Mouse (Mus musculus) midbrain, embryonic 16.5 days (tissue): ENCODE measurements around the gene Iqca. TPM values are rescaled to one million over a fixed set of nuclear protein-coding genes. Genes with fewer than 3 reads are reported as not detected.

ENCODE experiments used
- ATAC-seq: fragments of 200-750 bp; cut with Nextera tagmentation; 2 replicates; pipeline ENCODE4 v1.8.0; 2017; ENCODE audit warnings: moderate TSS enrichment
- H3K27ac ChIP-seq: fragments of 300-500 bp; sonication (generic); 2 replicates; pipeline ENCODE4 v1.5.1; 2014; ENCODE audit warnings: mild to moderate bottlenecking, low read length, mixed read lengths
- H3K27me3 ChIP-seq: fragments of 300-500 bp; sonication (generic); 2 replicates; pipeline ENCODE4 v1.6.1; 2014; ENCODE audit warnings: low read depth, low read length, mixed read lengths; ENCODE audit not compliant: control insufficient read depth, insufficient read depth
- H3K36me3 ChIP-seq: fragments of 300-500 bp; sonication (generic); 2 replicates; pipeline ENCODE4 v1.6.1; 2014; ENCODE audit warnings: mild to moderate bottlenecking, low read length, moderate library complexity, mixed read lengths; ENCODE audit not compliant: control insufficient read depth, insufficient read depth
- H3K4me1 ChIP-seq: fragments of 300-500 bp; sonication (generic); 2 replicates; pipeline ENCODE4 v1.6.1; 2014; ENCODE audit warnings: mild to moderate bottlenecking, low read length, mixed read lengths; ENCODE audit not compliant: control insufficient read depth, insufficient read depth
- H3K4me2 ChIP-seq: fragments of 300-500 bp; sonication (generic); 2 replicates; pipeline ENCODE4 v1.6.1; 2014; ENCODE audit warnings: mild to moderate bottlenecking, low read length, mixed read lengths
- H3K4me3 ChIP-seq: fragments of 300-500 bp; sonication (generic); 2 replicates; pipeline ENCODE4 v1.5.1; 2014; ENCODE audit warnings: low read depth, mild to moderate bottlenecking, low read length, moderate library complexity, mixed read lengths
- H3K9ac ChIP-seq: fragments of 300-500 bp; sonication (generic); 2 replicates; pipeline ENCODE4 v1.6.1; 2014; ENCODE audit warnings: low read depth, low read length, mixed read lengths
- H3K9me3 ChIP-seq: fragments of 300-500 bp; sonication (generic); replicated peaks from 2 replicates; pipeline ENCODE4 v1.6.1; 2014; ENCODE audit warnings: mild to moderate bottlenecking, low read length, mixed read lengths; ENCODE audit not compliant: control insufficient read depth, poor library complexity, severe bottlenecking
- WGBS: fragments of 180-500 bp; shearing (Covaris S2); extraction: QIAGEN DNeasy Blood & Tissue Kit; methylation state at CpG from one replicate; pipeline ENCODE4 v1.1.7; 2014; 5-methylcytosine and 5-hydroxymethylcytosine counted together
- polyA plus RNA-seq: library from polyadenylated mRNA; unstranded; fragments of >200 nt; fragmentation: Nextera tagmentation; extraction: Ambion mirVana; gene quantifications from 2 replicates; pipeline ENCODE4 v1.2.1, GENCODE M21; 2015

Iqca gene
- polyA plus RNA-seq, 1 experiment from 2014 or later = 0.85 TPM

GRCm38 (mm10) chr1:90161623-90162022 lies 8.4 kb upstream of the Iqca start:
- no peak for ATAC-seq
- Histone ChIP-seq H3K4me1 (no peaks in the 10 kb centered on the region), H3K4me2 (no peak overlapping the region), H3K9ac (no peak overlapping the region), H3K27me3 (no peaks in the 10 kb centered on the region), H3K36me3 (no peaks in the 10 kb centered on the region), H3K4me3 (no peak overlapping the region), H3K9me3 (no peaks in the 10 kb centered on the region), H3K27ac (no peak overlapping the region)
- WGBS = 85% methylated on average over 6 of the region's 6 CpGs

GRCm38 (mm10) chr1:90159927-90160326 lies 6.7 kb upstream of the Iqca start:
- Histone ChIP-seq H3K9me3 (no peaks in the 10 kb centered on the region), H3K27ac (no peak overlapping the region), H3K4me2 (no peak overlapping the region), H3K36me3 (no peaks in the 10 kb centered on the region), H3K4me3 (no peak overlapping the region), H3K9ac (no peak overlapping the region), H3K4me1 (no peaks in the 10 kb centered on the region), H3K27me3 (no peaks in the 10 kb centered on the region)
- no peak for ATAC-seq
- WGBS = 44% methylated on average over 13 of the region's 13 CpGs

GRCm38 (mm10) chr1:90156589-90156988 lies 3.4 kb upstream of the Iqca start:
- Histone ChIP-seq H3K27ac (no peak overlapping the region), H3K4me2 (no peak overlapping the region), H3K4me1 (peaks cover 13% of the 10 kb centered on the region), H3K9ac (no peak overlapping the region), H3K4me3 (no peak overlapping the region), H3K9me3 (no peaks in the 10 kb centered on the region), H3K27me3 (no peaks in the 10 kb centered on the region), H3K36me3 (no peaks in the 10 kb centered on the region)
- WGBS = 69% methylated on average over 7 of the region's 7 CpGs
- no peak for ATAC-seq

DNA sequence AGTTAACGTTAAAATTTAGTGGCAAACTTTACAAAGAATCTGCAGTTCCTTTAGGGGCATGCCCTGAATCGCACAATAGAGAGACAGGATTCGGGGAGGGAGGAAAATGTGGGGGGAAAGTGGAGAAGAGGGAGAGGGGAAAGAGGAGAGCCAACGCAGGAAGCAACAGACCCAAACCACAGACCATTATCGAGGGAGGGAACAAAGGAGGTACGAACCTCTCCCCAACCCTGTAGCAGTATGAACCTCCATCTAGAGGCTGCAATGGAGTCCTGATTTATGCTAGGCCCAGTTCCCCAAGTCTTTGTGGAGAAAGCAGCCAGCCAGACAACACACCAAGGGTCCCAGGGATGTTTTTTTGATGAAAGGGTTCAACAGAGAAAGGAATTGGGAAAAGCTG lies 586 bp upstream of the Iqca start:
- no peaks in the 10 kb centered on the region for H3K27me3 ChIP-seq
- no peak overlapping the region for H3K9ac ChIP-seq
- peak; percentile 54; the same call in 1 of the 2 replicates for ATAC-seq
- H3K4me2 ChIP-seq = peak overlapping the region; percentile 50
- H3K27ac ChIP-seq = peak overlapping the region; percentile 12; the same call in 1 of the 2 replicates
- no peaks in the 10 kb centered on the region for H3K36me3 ChIP-seq
- no peaks in the 10 kb centered on the region for H3K9me3 ChIP-seq
- WGBS = 8% methylated on average over 6 of the region's 6 CpGs
- peak overlapping the region; percentile 17; the same call in 1 of the 2 replicates for H3K4me3 ChIP-seq
- H3K4me1 ChIP-seq = peaks cover 13% of the 10 kb centered on the region

DNA sequence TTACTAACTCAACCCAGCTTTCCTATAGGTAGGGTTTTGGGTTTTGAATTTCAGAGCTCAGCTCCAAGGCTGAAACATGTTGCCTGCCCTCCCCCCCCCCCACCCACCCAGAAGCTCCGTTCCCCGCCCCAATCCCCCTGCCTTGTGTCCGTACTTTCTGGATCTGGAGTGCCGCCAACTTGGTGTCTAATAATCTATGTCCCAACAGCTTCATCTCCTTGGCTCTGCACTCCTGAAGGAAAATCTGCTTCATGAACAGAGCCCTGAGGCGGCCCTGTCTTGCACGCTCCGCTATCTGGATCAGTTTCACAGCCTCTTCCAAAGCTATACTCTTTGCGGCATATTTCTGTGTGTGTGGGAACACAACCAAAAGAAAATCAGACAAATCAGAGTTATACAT lies 13.5 kb downstream of the Iqca start:
- Histone ChIP-seq H3K4me2 (no peak overlapping the region), H3K9me3 (no peaks in the 10 kb centered on the region), H3K27me3 (no peaks in the 10 kb centered on the region), H3K27ac (no peak overlapping the region), H3K36me3 (no peaks in the 10 kb centered on the region), H3K4me3 (no peak overlapping the region), H3K4me1 (no peaks in the 10 kb centered on the region), H3K9ac (no peak overlapping the region)
- 87% methylated on average over 8 of the region's 8 CpGs for WGBS
- ATAC-seq = no peak

DNA sequence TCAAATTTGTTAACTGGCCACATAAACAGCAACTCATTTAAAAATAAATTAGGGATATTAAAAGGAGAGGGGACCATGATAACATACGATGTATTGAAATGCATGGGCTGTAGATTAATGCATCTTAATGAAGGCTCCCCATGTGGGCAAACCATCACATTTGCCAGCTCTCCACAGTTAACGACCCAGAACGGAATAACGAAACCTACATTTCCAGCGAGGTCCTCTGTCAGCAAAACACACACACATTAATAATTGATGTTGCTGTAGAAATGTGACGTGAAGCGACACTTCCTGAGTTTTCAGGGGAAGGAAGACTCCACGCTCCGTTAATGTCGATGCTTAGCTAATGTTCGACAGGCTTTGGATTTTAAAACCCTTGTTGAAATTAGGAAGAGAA lies 20.8 kb downstream of the Iqca start:
- no peak overlapping the region for H3K9ac ChIP-seq
- no peak for ATAC-seq
- H3K4me1 ChIP-seq = peaks cover 2% of the 10 kb centered on the region; the same call in 1 of the 2 replicates
- WGBS = 45% methylated on average over 11 of the region's 11 CpGs
- no peak overlapping the region for H3K27ac ChIP-seq
- H3K36me3 ChIP-seq = no peaks in the 10 kb centered on the region
- H3K4me2 ChIP-seq = no peak overlapping the region
- no peaks in the 10 kb centered on the region for H3K27me3 ChIP-seq
- H3K9me3 ChIP-seq = no peaks in the 10 kb centered on the region
- no peak overlapping the region for H3K4me3 ChIP-seq

DNA sequence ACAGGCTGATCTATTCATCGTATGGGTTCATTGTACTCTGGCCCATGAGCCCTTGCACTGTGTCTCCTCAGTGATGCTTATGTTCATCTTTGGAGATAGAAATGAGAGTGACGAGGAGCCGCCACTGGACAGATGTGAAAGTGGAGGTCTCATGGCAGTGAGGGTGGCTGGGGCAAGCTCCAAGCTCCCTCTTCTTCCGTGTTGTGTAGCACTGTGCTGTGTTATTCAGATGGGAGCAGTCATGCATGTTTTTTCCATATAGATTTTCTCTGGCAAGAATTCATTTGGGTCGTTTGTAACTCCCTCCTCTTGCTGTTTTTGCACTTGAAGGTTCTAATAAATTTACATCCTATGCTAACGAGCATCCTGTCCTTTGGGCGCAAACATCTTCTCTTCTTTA lies 21.2 kb downstream of the Iqca start:
- H3K4me1 ChIP-seq = peaks cover 2% of the 10 kb centered on the region; the same call in 1 of the 2 replicates
- no peak overlapping the region for H3K4me3 ChIP-seq
- H3K36me3 ChIP-seq = no peaks in the 10 kb centered on the region
- no peak overlapping the region for H3K27ac ChIP-seq
- no peak overlapping the region for H3K4me2 ChIP-seq
- H3K9ac ChIP-seq = no peak overlapping the region
- no peaks in the 10 kb centered on the region for H3K27me3 ChIP-seq
- no peak for ATAC-seq
- no peaks in the 10 kb centered on the region for H3K9me3 ChIP-seq
- WGBS = 71% methylated on average over 7 of the region's 7 CpGs

DNA sequence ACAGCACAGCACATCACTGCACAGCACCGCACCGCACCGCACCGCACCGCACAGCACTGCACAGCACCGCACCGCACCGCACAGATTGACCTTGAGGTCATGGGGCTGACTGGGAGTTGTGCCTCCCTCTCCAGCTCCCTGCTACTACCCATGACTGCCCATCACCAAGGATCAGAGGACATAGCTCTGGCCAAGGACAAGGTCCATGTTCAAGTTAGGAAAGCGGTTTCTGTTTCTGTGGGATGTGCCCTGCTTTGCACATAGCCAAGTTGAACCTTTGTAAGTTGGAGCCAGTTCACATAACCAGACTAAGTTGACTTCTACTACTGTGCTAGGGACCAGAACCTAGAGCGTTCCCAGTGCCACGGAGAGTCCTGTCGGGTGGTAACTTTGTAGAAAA lies 28.6 kb downstream of the Iqca start:
- no peaks in the 10 kb centered on the region for H3K36me3 ChIP-seq
- WGBS = 97% methylated on average over 12 of the region's 12 CpGs
- no peaks in the 10 kb centered on the region for H3K9me3 ChIP-seq
- H3K27me3 ChIP-seq = no peaks in the 10 kb centered on the region
- no peak overlapping the region for H3K4me2 ChIP-seq
- no peaks in the 10 kb centered on the region for H3K4me1 ChIP-seq
- no peak overlapping the region for H3K9ac ChIP-seq
- no peak for ATAC-seq
- no peak overlapping the region for H3K27ac ChIP-seq
- H3K4me3 ChIP-seq = no peak overlapping the region

GRCm38 (mm10) chr1:90120706-90121105 lies 32.5 kb downstream of the Iqca start:
- H3K4me1 ChIP-seq = no peaks in the 10 kb centered on the region
- H3K27me3 ChIP-seq = no peaks in the 10 kb centered on the region
- no peak overlapping the region for H3K4me3 ChIP-seq
- H3K36me3 ChIP-seq = no peaks in the 10 kb centered on the region
- no peak overlapping the region for H3K27ac ChIP-seq
- ATAC-seq = no peak
- WGBS = 74% methylated on average over 6 of the region's 6 CpGs
- no peak overlapping the region for H3K9ac ChIP-seq
- no peaks in the 10 kb centered on the region for H3K9me3 ChIP-seq
- H3K4me2 ChIP-seq = no peak overlapping the region

DNA sequence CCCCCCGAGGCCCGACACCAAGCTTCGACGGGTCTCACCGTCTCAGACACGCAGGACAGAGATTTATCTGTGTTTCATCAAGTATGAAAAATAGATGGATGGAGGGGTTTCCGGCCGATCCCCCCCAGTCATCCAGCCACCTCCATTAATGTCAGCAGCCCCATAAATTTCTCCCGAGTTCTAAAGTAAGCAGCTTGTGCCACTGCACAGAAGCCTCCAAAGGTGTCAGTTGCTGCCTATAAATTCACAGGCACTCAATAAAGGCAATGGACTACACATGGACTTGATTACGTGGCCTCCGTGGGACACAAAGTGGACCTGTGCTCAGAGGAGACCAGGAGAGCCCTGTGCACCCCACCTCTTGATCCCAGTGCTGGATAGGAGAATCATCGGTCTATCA lies 34.0 kb downstream of the Iqca start:
- Histone ChIP-seq H3K4me3 (no peak overlapping the region), H3K9me3 (no peaks in the 10 kb centered on the region), H3K36me3 (no peaks in the 10 kb centered on the region), H3K9ac (no peak overlapping the region), H3K27me3 (no peaks in the 10 kb centered on the region), H3K4me1 (no peaks in the 10 kb centered on the region), H3K27ac (no peak overlapping the region), H3K4me2 (no peak overlapping the region)
- no peak for ATAC-seq
- 95% methylated on average over 12 of the region's 12 CpGs for WGBS
